Mouse (Mus musculus): ENCODE measurements around the gene Exoc3l2. TPM values are rescaled to one million over a fixed set of nuclear protein-coding genes. Genes with fewer than 3 reads are reported as not detected.

Exoc3l2 gene
- 0.97 and 1.1 TPM in 2 replicates for polyA plus RNA-seq (2015; fragmentation: Nextera tagmentation; extraction: Ambion mirVana)

GRCm38 (mm10) chr7:19462884-19463381 is at the start of gene Exoc3l2:
TSS of gene Exoc3l2 (plus strand) at chr7:19463331.
- no peaks in the 10 kb centered on the region for H3K4me1 ChIP-seq (replicated peaks; ENCODE audit: control insufficient read depth, insufficient read depth)
- H3K9ac ChIP-seq (ENCODE audit: low read length) = no peak within 1 kb of the TSS
- H3K36me3 ChIP-seq (ENCODE audit: control insufficient read depth, insufficient read depth, low read length) = no peaks in the 10 kb centered on the region
- no peak within 1 kb of the TSS for H3K4me2 ChIP-seq (replicated peaks; ENCODE audit: low read depth)
- DNase-seq (ENCODE audit: low spot score) (no peak), ATAC-seq (ENCODE audit: low FRiP score, low TSS enrichment) (no peak)
- WGBS = 48% methylated on average over 6 of the region's 6 CpGs
- no peaks in the 10 kb centered on the region for H3K27me3 ChIP-seq (ENCODE audit: control insufficient read depth, insufficient read depth, low read length)
- H3K27ac ChIP-seq (replicated peaks) = no peak within 1 kb of the TSS
- TF ChIP-seq CTCF (IDR thresholded peaks at IDR 0.05; ENCODE audit: low read depth) (no peak), EP300 (optimal IDR thresholded peaks at IDR 0.05) (no peak)
- H3K9me3 ChIP-seq (ENCODE audit: control insufficient read depth, low read length) = no peaks in the 10 kb centered on the region
- H3K4me3 ChIP-seq (ENCODE audit: low read depth, low read length) = no peak within 1 kb of the TSS

DNA sequence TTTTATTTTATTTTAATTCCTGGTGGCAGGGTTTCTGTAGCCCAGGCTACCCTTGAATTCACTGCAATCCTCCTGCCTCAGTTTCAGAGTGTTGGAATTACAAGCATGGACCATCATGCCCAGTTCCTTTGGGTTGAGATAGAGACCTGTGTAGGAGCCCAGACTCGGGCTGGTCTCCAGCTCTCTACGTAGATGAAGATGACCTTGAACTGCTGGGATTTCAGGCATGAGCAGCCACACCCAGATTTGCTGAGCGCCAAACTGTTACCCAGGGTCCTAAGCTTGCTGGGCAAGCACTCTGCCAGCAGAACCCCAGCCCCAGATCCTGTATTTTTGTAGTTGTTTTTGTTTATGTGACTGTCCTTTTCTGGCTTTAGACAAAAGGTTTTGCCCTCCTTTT is 49.6 kb upstream of the Exoc3l2 start:
- DNase-seq (ENCODE audit: low spot score) = no peak
- Histone ChIP-seq H3K4me2 (replicated peaks; ENCODE audit: low read depth) (no peak overlapping the region), H3K27me3 (ENCODE audit: control insufficient read depth, insufficient read depth, low read length) (no peaks in the 10 kb centered on the region; the same call in 1 of the 2 replicates), H3K27ac (replicated peaks) (no peak overlapping the region), H3K4me1 (replicated peaks; ENCODE audit: control insufficient read depth, insufficient read depth) (no peaks in the 10 kb centered on the region), H3K4me3 (ENCODE audit: low read depth, low read length) (no peak overlapping the region), H3K36me3 (ENCODE audit: control insufficient read depth, insufficient read depth, low read length) (no peaks in the 10 kb centered on the region), H3K9ac (ENCODE audit: low read length) (no peak overlapping the region), H3K9me3 (ENCODE audit: control insufficient read depth, low read length) (no peaks in the 10 kb centered on the region)
- TF ChIP-seq EP300 (optimal IDR thresholded peaks at IDR 0.05) (no peak), CTCF (IDR thresholded peaks at IDR 0.05; ENCODE audit: low read depth) (no peak)
- 66% methylated on average over 3 of the region's 3 CpGs for WGBS
- ATAC-seq (ENCODE audit: low FRiP score, low TSS enrichment) = no peak

GRCm38 (mm10) chr7:19416590-19416989 is 46.5 kb upstream of the Exoc3l2 start:
- Histone ChIP-seq H3K9me3 (ENCODE audit: control insufficient read depth, low read length) (no peaks in the 10 kb centered on the region), H3K4me1 (replicated peaks; ENCODE audit: control insufficient read depth, insufficient read depth) (no peaks in the 10 kb centered on the region), H3K27me3 (ENCODE audit: control insufficient read depth, insufficient read depth, low read length) (no peaks in the 10 kb centered on the region), H3K27ac (replicated peaks) (no peak overlapping the region), H3K36me3 (ENCODE audit: control insufficient read depth, insufficient read depth, low read length) (no peaks in the 10 kb centered on the region), H3K4me3 (ENCODE audit: low read depth, low read length) (no peak overlapping the region), H3K9ac (ENCODE audit: low read length) (no peak overlapping the region), H3K4me2 (replicated peaks; ENCODE audit: low read depth) (no peak overlapping the region)
- ATAC-seq (ENCODE audit: low FRiP score, low TSS enrichment) (no peak), DNase-seq (ENCODE audit: low spot score) (no peak)
- TF ChIP-seq CTCF (IDR thresholded peaks at IDR 0.05; ENCODE audit: low read depth) (no peak), EP300 (optimal IDR thresholded peaks at IDR 0.05) (no peak)
- WGBS = 61% methylated on average over 15 of the region's 15 CpGs

GRCm38 (mm10) chr7:19420121-19420520 is 43.0 kb upstream of the Exoc3l2 start:
- Histone ChIP-seq H3K4me2 (replicated peaks; ENCODE audit: low read depth) (no peak overlapping the region; the same call in 1 of the 2 replicates), H3K4me1 (replicated peaks; ENCODE audit: control insufficient read depth, insufficient read depth) (no peaks in the 10 kb centered on the region), H3K9ac (ENCODE audit: low read length) (no peak overlapping the region), H3K36me3 (ENCODE audit: control insufficient read depth, insufficient read depth, low read length) (no peaks in the 10 kb centered on the region), H3K9me3 (ENCODE audit: control insufficient read depth, low read length) (no peaks in the 10 kb centered on the region), H3K4me3 (ENCODE audit: low read depth, low read length) (no peak overlapping the region), H3K27me3 (ENCODE audit: control insufficient read depth, insufficient read depth, low read length) (no peaks in the 10 kb centered on the region), H3K27ac (replicated peaks) (no peak overlapping the region)
- WGBS = 11% methylated on average over 17 of the region's 28 CpGs
- no peak for ATAC-seq (ENCODE audit: low FRiP score, low TSS enrichment)
- DNase-seq (ENCODE audit: low spot score) = peak; percentile 32
- TF ChIP-seq CTCF (IDR thresholded peaks at IDR 0.05; ENCODE audit: low read depth) = no peak
- TF ChIP-seq EP300 (optimal IDR thresholded peaks at IDR 0.05) = no peak

GRCm38 (mm10) chr7:19420821-19421636 is 42.1 kb upstream of the Exoc3l2 start:
- Histone ChIP-seq H3K4me2 (replicated peaks; ENCODE audit: low read depth) (peak overlapping the region; percentile 47), H3K36me3 (ENCODE audit: control insufficient read depth, insufficient read depth, low read length) (peaks cover 4% of the 10 kb centered on the region; the same call in 1 of the 2 replicates), H3K4me3 (ENCODE audit: low read depth, low read length) (peak overlapping the region; percentile 22; the same call in 1 of the 2 replicates), H3K4me1 (replicated peaks; ENCODE audit: control insufficient read depth, insufficient read depth) (no peaks in the 10 kb centered on the region), H3K9ac (ENCODE audit: low read length) (no peak overlapping the region), H3K27ac (replicated peaks) (no peak overlapping the region), H3K9me3 (ENCODE audit: control insufficient read depth, low read length) (no peaks in the 10 kb centered on the region), H3K27me3 (ENCODE audit: control insufficient read depth, insufficient read depth, low read length) (no peaks in the 10 kb centered on the region)
- peak; percentile 94 for DNase-seq (ENCODE audit: low spot score)
- TF ChIP-seq CTCF (IDR thresholded peaks at IDR 0.05; ENCODE audit: low read depth) (no peak), EP300 (optimal IDR thresholded peaks at IDR 0.05) (no peak)
- ATAC-seq (ENCODE audit: low FRiP score, low TSS enrichment) = peak; percentile 95
- WGBS = 13% methylated on average over 43 of the region's 43 CpGs

DNA sequence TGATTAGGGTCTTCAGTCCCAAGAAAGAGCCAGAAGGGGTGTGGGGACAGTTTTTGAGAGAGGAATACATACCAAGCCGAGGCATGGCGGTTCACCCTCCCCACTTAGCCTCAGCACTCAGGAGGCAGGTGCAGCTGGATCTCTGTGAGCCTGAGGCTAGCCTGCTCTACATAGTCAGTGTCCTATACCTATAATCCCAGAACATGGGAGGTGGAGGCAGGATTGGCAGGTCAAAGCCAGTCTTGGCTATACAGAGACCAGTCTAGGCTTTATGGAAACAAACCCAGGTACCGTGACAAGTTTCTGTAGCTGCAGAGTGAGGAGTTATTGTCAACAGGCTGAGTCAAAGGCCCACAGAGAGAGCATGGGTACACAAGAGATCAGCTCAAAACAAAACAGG is 40.0 kb upstream of the Exoc3l2 start:
- Histone ChIP-seq H3K27ac (replicated peaks) (no peak overlapping the region), H3K4me2 (replicated peaks; ENCODE audit: low read depth) (no peak overlapping the region), H3K36me3 (ENCODE audit: control insufficient read depth, insufficient read depth, low read length) (peaks cover 22% of the 10 kb centered on the region), H3K4me3 (ENCODE audit: low read depth, low read length) (no peak overlapping the region), H3K9ac (ENCODE audit: low read length) (no peak overlapping the region), H3K27me3 (ENCODE audit: control insufficient read depth, insufficient read depth, low read length) (no peaks in the 10 kb centered on the region), H3K9me3 (ENCODE audit: control insufficient read depth, low read length) (no peaks in the 10 kb centered on the region), H3K4me1 (replicated peaks; ENCODE audit: control insufficient read depth, insufficient read depth) (no peaks in the 10 kb centered on the region)
- WGBS = 91% methylated on average over 3 of the region's 3 CpGs
- no peak for ATAC-seq (ENCODE audit: low FRiP score, low TSS enrichment)
- TF ChIP-seq EP300 (optimal IDR thresholded peaks at IDR 0.05) (no peak), CTCF (IDR thresholded peaks at IDR 0.05; ENCODE audit: low read depth) (no peak)
- DNase-seq (ENCODE audit: low spot score) = no peak
